Mouse (Mus musculus) spleen, postnatal 4 days (tissue): ENCODE results near the gene Alyref.

Experiments used
- DNase-seq, 2 experiments: peaks; one replicate each; pipeline ENCODE4 v3.0.0; 2022; ENCODE audit warnings: low spot score in 2 of 2

Gene Alyref

GRCm38 (mm10) chr11:120598283-120598989 lies at the start of gene Alyref, which contains the start of gene Anapc11:
Gene Alyref (minus strand): TSS chr11:120598365.
Gene Anapc11 (plus strand): TSS chr11:120598421.
- peak; percentile 94 to 97 for DNase-seq

- peak in 1 of 2 experiments; percentile 64 for DNase-seq
Observed at GRCm38 (mm10) chr11:120647047-120647830, 49.1 kb upstream of the Alyref start.

GRCm38 (mm10) chr11:120643601-120643987 lies 45.4 kb upstream of the Alyref start, which contains the start of gene Pycr1:
Gene Pycr1 (minus strand): TSS chr11:120643769.
- peak; percentile 93 to 96 for DNase-seq

- DNase-seq, result no peak
Observed at GRCm38 (mm10) chr11:120642939-120643600, 44.9 kb upstream of the Alyref start.

- DNase-seq, result no peak
Observed at GRCm38 (mm10) chr11:120641869-120642268, 43.7 kb upstream of the Alyref start.

- DNase-seq, result peak in 1 of 2 experiments; percentile 59
Observed at GRCm38 (mm10) chr11:120641255-120641654, 43.1 kb upstream of the Alyref start.

GRCm38 (mm10) chr11:120634810-120635209 lies 36.6 kb upstream of the Alyref start:
- DNase-seq, result no peak

GRCm38 (mm10) chr11:120633520-120634343 lies 35.6 kb upstream of the Alyref start, which contains the start of gene Mafg:
Gene Mafg (minus strand): TSS chr11:120633600.
- peak; percentile 91 to 94 for DNase-seq

- peak; percentile 78 to 89 for DNase-seq
Observed at GRCm38 (mm10) chr11:120632559-120633519, 34.7 kb upstream of the Alyref start.

- peak; percentile 60 to 78 for DNase-seq
Observed at GRCm38 (mm10) chr11:120631726-120632448, 33.7 kb upstream of the Alyref start.

- peak; percentile 30 to 71 for DNase-seq
Observed at GRCm38 (mm10) chr11:120630881-120631725, 32.9 kb upstream of the Alyref start.

- peak; percentile 68 to 80 for DNase-seq
Observed at GRCm38 (mm10) chr11:120630401-120630871, 32.3 kb upstream of the Alyref start.

- peak; percentile 82 to 90 for DNase-seq
Observed at GRCm38 (mm10) chr11:120629911-120630310, 31.7 kb upstream of the Alyref start.

- DNase-seq, result peak; percentile 79 to 88
Observed at GRCm38 (mm10) chr11:120629341-120629730, 31.2 kb upstream of the Alyref start.

- DNase-seq, result peak in 1 of 2 experiments; percentile 67
Observed at GRCm38 (mm10) chr11:120628601-120629340, 30.6 kb upstream of the Alyref start.

GRCm38 (mm10) chr11:120627468-120628300 lies 29.5 kb upstream of the Alyref start:
- peak; percentile 62 to 81 for DNase-seq
